Mouse (Mus musculus): ENCODE data around the gene Birc5.

DNA sequence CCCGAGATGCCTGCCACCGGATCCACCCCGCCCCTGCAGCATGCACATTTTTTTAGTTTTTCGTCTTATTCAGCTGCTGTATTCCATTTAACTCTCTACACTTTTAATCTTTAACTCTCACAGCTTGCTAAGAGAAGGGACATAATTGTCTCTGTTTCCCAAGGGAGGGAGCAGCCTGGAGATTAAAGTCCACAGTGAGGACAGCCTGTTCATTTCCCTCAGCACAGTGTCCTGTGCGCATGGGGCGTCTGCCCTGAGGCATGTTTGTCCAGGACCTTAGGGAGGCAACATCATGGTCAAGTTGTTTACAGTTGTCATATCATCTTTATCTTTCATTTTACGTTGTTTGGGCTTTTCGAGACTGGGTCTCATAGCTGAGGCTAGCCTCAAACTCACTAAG lies 15.0 kb upstream of the Birc5 start:
- TF ChIP-seq POLR2A (IDR thresholded peaks at IDR 0.05; ENCODE audit: borderline replicate concordance, extremely low read depth, low read depth, low read length) (no peak), CTCF (IDR thresholded peaks at IDR 0.05; ENCODE audit: insufficient read depth, low read length) (no peak)
